Mouse (Mus musculus): Measurements from ENCODE around the gene Dync2h1.

- TF ChIP-seq POLR2A (IDR thresholded peaks at IDR 0.05; ENCODE audit: borderline replicate concordance, extremely low read depth, insufficient read depth, insufficient read length, poor library complexity, severe bottlenecking) = no peak
- TF ChIP-seq CTCF (IDR thresholded peaks at IDR 0.05; ENCODE audit: borderline replicate concordance, extremely low read depth, insufficient read depth, insufficient read length) = no peak
Measured at GRCm38 (mm10) chr9:7176618-7177610, 7.3 kb downstream of the Dync2h1 start.
